Comparison of ENCODE assay signal across 17 mouse cellular contexts in the genomic region with DNA sequence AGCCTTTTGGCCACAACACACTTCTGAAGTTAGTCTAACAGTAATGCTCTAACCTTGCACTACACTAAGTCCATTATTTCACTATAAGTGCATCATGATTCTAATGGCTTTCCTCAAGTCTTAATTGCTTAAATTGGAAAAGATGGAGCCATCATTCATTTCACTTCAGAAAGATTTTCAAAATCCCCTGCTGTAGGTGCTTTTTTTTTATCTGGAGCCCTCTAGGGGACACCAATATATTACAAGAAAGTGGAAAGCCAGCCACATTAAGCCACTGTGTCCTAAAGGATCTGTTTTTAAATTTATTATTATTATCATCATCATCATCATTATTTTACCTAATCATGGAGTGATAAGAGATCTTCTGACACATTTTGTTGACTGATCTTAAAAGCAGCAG.
DNase-seq lines count a peak whose midpoint lies in the region; ATAC-seq and TF ChIP-seq lines count a peak whose summit lies in the region.
"Had no signal": no experiment of that assay in that cellular context is flagged by ENCODE, and none has a peak within 500 bp of the region (broad histone marks: within the 10 kb centered on the region; RNA-seq: fewer than 3 reads in every experiment).

No protein-coding gene starts in this region.

- H3K36me3 ChIP-seq in hindbrain, embryonic 11.5 days (ENCODE audit: control insufficient read depth, insufficient read depth, low read length): no peaks in the 10 kb centered on the region
- H3K36me3 ChIP-seq in hindbrain, embryonic 10.5 days: no peaks in the 10 kb centered on the region
- H3K36me3 ChIP-seq: hindbrain, embryonic 15.5 days; lung, embryonic 15.5 days; neural tube, embryonic 15.5 days; stomach, embryonic 15.5 days had no signal

- H3K27ac ChIP-seq in hindbrain, embryonic 11.5 days (ENCODE audit: low read depth, low read length): no peak overlapping the region
- no peak overlapping the region for H3K27ac ChIP-seq in hindbrain, embryonic 10.5 days
- no peak overlapping the region for H3K27ac ChIP-seq in left cerebral cortex, adult 2 months
- H3K27ac ChIP-seq: hindbrain, embryonic 15.5 days; lung, embryonic 15.5 days; neural tube, embryonic 15.5 days; stomach, embryonic 15.5 days had no signal

- no peak for ATAC-seq in hindbrain, embryonic 11.5 days (ENCODE audit: low FRiP score)

- H3K4me3 ChIP-seq in hindbrain, embryonic 11.5 days (ENCODE audit: low read depth, low read length): no peak overlapping the region
- no peak overlapping the region for H3K4me3 ChIP-seq in hindbrain, embryonic 10.5 days
- H3K4me3 ChIP-seq in left cerebral cortex, adult 2 months: no peak overlapping the region
- H3K4me3 ChIP-seq: hindbrain, embryonic 15.5 days; lung, embryonic 15.5 days; megakaryocyte, embryonic 14.5 days; neural tube, embryonic 15.5 days; stomach, embryonic 15.5 days had no signal

- peak; percentile 18 for DNase-seq in hindbrain, embryonic 11.5 days (ENCODE audit: low spot score)
- no peak for DNase-seq in hindbrain, embryonic 10.5 days (ENCODE audit: low spot score)
- no peak for DNase-seq in left cerebral cortex, adult 2 months (ENCODE audit: extremely low spot score in 1 of 2, low spot score in 2 of 2)
- no peak for DNase-seq in left cerebral cortex, postnatal 10 days (ENCODE audit: extremely low spot score in 1 of 2, low spot score in 2 of 2)
- peak; percentile 57 for DNase-seq in MN1 (ENCODE audit: low spot score)
- DNase-seq in embryo, embryonic 9.5 days (ENCODE audit: extremely low spot score): peak; percentile 5
- DNase-seq in gastrocnemius, adult 18-20 months (ENCODE audit: low spot score): no peak
- DNase-seq: adrenal gland, postnatal 36 days; kidney, adult 8-10 months; left cerebral cortex, postnatal 4 days; spleen, adult 18-20 months had no signal

- TF ChIP-seq CTCF in left cerebral cortex, adult 2 months (IDR thresholded peaks at IDR 0.05): peak; percentile 62

- intact Hi-C loops in left cerebral cortex, adult 2 months (cut with DNase I): loop anchor here (5.0 to 10.0 kb wide), 2 partner anchors 307 to 744 kb away; no protein-coding TSS in a partner anchor
- intact Hi-C loops in left cerebral cortex, postnatal 10 days (cut with DNase I): no loop called here

- no peaks in the 10 kb centered on the region for H3K4me1 ChIP-seq in hindbrain, embryonic 11.5 days (replicated peaks; ENCODE audit: control insufficient read depth, insufficient read depth, low read length)
- no peaks in the 10 kb centered on the region for H3K4me1 ChIP-seq in hindbrain, embryonic 10.5 days (replicated peaks)
- H3K4me1 ChIP-seq: hindbrain, embryonic 15.5 days; lung, embryonic 15.5 days; megakaryocyte, embryonic 14.5 days; neural tube, embryonic 15.5 days; stomach, embryonic 15.5 days had no signal

- H3K4me2 ChIP-seq in hindbrain, embryonic 11.5 days (replicated peaks; ENCODE audit: low read depth, low read length): no peak overlapping the region
- H3K4me2 ChIP-seq: hindbrain, embryonic 15.5 days; liver, embryonic 11.5 days; lung, embryonic 15.5 days; neural tube, embryonic 15.5 days; stomach, embryonic 15.5 days had no signal

- H3K9ac ChIP-seq in hindbrain, embryonic 11.5 days (ENCODE audit: low read depth, low read length): no peak overlapping the region
- H3K9ac ChIP-seq: hindbrain, embryonic 15.5 days; lung, embryonic 15.5 days; neural tube, embryonic 15.5 days; stomach, embryonic 15.5 days had no signal

- H3K9me3 ChIP-seq in hindbrain, embryonic 11.5 days (ENCODE audit: control insufficient read depth, low read length): no peaks in the 10 kb centered on the region
- no peaks in the 10 kb centered on the region for H3K9me3 ChIP-seq in hindbrain, embryonic 10.5 days
- H3K9me3 ChIP-seq: hindbrain, embryonic 15.5 days; lung, embryonic 15.5 days; neural tube, embryonic 15.5 days; stomach, embryonic 15.5 days had no signal

- H3K27me3 ChIP-seq in hindbrain, embryonic 11.5 days (ENCODE audit: control insufficient read depth, insufficient read depth, low read length): no peaks in the 10 kb centered on the region
- H3K27me3 ChIP-seq in hindbrain, embryonic 10.5 days (ENCODE audit: insufficient read depth, poor library complexity, severe bottlenecking): no peaks in the 10 kb centered on the region
- H3K27me3 ChIP-seq: hindbrain, embryonic 15.5 days; lung, embryonic 15.5 days; megakaryocyte, embryonic 14.5 days; neural tube, embryonic 15.5 days; stomach, embryonic 15.5 days had no signal

Comparison
In these comparisons a context has a peak if more than half of its experiments do, and no peak if none do; other contexts are left out.
1. DNase-seq: peak in hindbrain, embryonic 11.5 days (single experiment), MN1 (single experiment) and embryo, embryonic 9.5 days (single experiment); none in hindbrain, embryonic 10.5 days (single experiment), left cerebral cortex, adult 2 months (0 of 2), left cerebral cortex, postnatal 10 days (0 of 2) and gastrocnemius, adult 18-20 months (single experiment).